Mouse (Mus musculus): ENCODE measurements at regions not wholly inside any gene's neighbourhood (a gene's known extent, or its start where the extent isn't known, plus 50 kb on each side); places are given as distances from the start of the nearest gene placed in this dataset.

GRCm38 (mm10) chr1:23555794-23556193, 158.2 kb upstream of the Ogfrl1 start:
- no peaks in the 10 kb centered on the region for H3K27me3 ChIP-seq (ENCODE audit: control insufficient read depth, insufficient read depth, low read length)
- no peak overlapping the region for H3K4me2 ChIP-seq (ENCODE audit: low read depth, low read length)
- WGBS: 83% methylated on average over 3 of the region's 3 CpGs
- ATAC-seq (replicated peaks; ENCODE audit: insufficient number of reproducible peaks, low FRiP score, low TSS enrichment, low read depth) (no peak), DNase-seq (ENCODE audit: low spot score) (no peak)
- H3K9ac ChIP-seq (replicated peaks; ENCODE audit: low read length): no peak overlapping the region
- H3K27ac ChIP-seq (replicated peaks; ENCODE audit: low read depth, low read length): no peak overlapping the region
- H3K9me3 ChIP-seq (replicated peaks; ENCODE audit: control insufficient read depth, low read length): no peaks in the 10 kb centered on the region
- no peaks in the 10 kb centered on the region for H3K4me1 ChIP-seq (ENCODE audit: control insufficient read depth, insufficient read depth, low read length)
- H3K4me3 ChIP-seq (ENCODE audit: low read depth, low read length): no peak overlapping the region
- no peaks in the 10 kb centered on the region for H3K36me3 ChIP-seq (replicated peaks; ENCODE audit: control insufficient read depth, insufficient read depth, low read depth, low read length)

GRCm38 (mm10) chr1:23568106-23568505, 170.5 kb upstream of the Ogfrl1 start:
- ATAC-seq (replicated peaks; ENCODE audit: insufficient number of reproducible peaks, low FRiP score, low TSS enrichment, low read depth) (no peak), DNase-seq (ENCODE audit: low spot score) (no peak)
- WGBS: 91% methylated on average over 5 of the region's 5 CpGs
- Histone ChIP-seq H3K27ac (replicated peaks; ENCODE audit: low read depth, low read length) (no peak overlapping the region), H3K4me3 (ENCODE audit: low read depth, low read length) (no peak overlapping the region), H3K36me3 (replicated peaks; ENCODE audit: control insufficient read depth, insufficient read depth, low read depth, low read length) (no peaks in the 10 kb centered on the region), H3K4me2 (ENCODE audit: low read depth, low read length) (no peak overlapping the region), H3K9ac (replicated peaks; ENCODE audit: low read length) (no peak overlapping the region), H3K27me3 (ENCODE audit: control insufficient read depth, insufficient read depth, low read length) (no peaks in the 10 kb centered on the region), H3K4me1 (ENCODE audit: control insufficient read depth, insufficient read depth, low read length) (no peaks in the 10 kb centered on the region), H3K9me3 (replicated peaks; ENCODE audit: control insufficient read depth, low read length) (no peaks in the 10 kb centered on the region)

DNA sequence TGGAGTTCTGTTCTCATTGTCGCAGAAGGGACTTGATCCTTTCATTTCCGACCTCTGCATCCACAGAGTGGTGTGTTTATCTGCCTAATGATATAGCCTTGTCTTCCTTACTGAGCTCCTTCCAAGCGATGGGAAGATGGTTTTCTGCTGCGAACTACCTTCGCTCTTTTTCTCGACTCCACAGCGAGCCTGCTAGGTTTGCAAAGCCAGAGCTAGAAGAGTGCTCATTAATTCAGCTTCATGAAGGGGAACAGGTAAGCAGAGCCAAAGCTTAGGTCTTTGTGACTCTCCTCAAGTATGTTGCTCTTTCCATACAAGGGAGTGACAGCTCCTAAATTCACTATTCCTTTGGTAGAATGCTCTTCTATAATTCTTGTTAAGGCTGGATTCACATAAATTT, 176.9 kb upstream of the Ogfrl1 start:
- no peak for DNase-seq (ENCODE audit: low spot score)
- ATAC-seq (replicated peaks; ENCODE audit: insufficient number of reproducible peaks, low FRiP score, low TSS enrichment, low read depth): no peak
- Histone ChIP-seq H3K9me3 (replicated peaks; ENCODE audit: control insufficient read depth, low read length) (no peaks in the 10 kb centered on the region), H3K9ac (replicated peaks; ENCODE audit: low read length) (no peak overlapping the region), H3K27me3 (ENCODE audit: control insufficient read depth, insufficient read depth, low read length) (no peaks in the 10 kb centered on the region), H3K4me1 (ENCODE audit: control insufficient read depth, insufficient read depth, low read length) (no peaks in the 10 kb centered on the region), H3K4me3 (ENCODE audit: low read depth, low read length) (no peak overlapping the region), H3K4me2 (ENCODE audit: low read depth, low read length) (no peak overlapping the region), H3K27ac (replicated peaks; ENCODE audit: low read depth, low read length) (no peak overlapping the region), H3K36me3 (replicated peaks; ENCODE audit: control insufficient read depth, insufficient read depth, low read depth, low read length) (no peaks in the 10 kb centered on the region)
- 82% methylated on average over 7 of the region's 7 CpGs for WGBS

GRCm38 (mm10) chr1:23575005-23575404, 177.4 kb upstream of the Ogfrl1 start:
- no peaks in the 10 kb centered on the region for H3K36me3 ChIP-seq (replicated peaks; ENCODE audit: control insufficient read depth, insufficient read depth, low read depth, low read length)
- no peak overlapping the region for H3K27ac ChIP-seq (replicated peaks; ENCODE audit: low read depth, low read length)
- no peaks in the 10 kb centered on the region for H3K9me3 ChIP-seq (replicated peaks; ENCODE audit: control insufficient read depth, low read length)
- no peak overlapping the region for H3K4me3 ChIP-seq (ENCODE audit: low read depth, low read length)
- no peaks in the 10 kb centered on the region for H3K4me1 ChIP-seq (ENCODE audit: control insufficient read depth, insufficient read depth, low read length)
- H3K9ac ChIP-seq (replicated peaks; ENCODE audit: low read length): no peak overlapping the region
- H3K27me3 ChIP-seq (ENCODE audit: control insufficient read depth, insufficient read depth, low read length): no peaks in the 10 kb centered on the region
- DNase-seq (ENCODE audit: low spot score) (no peak), ATAC-seq (replicated peaks; ENCODE audit: insufficient number of reproducible peaks, low FRiP score, low TSS enrichment, low read depth) (no peak)
- H3K4me2 ChIP-seq (ENCODE audit: low read depth, low read length): no peak overlapping the region

- 86% methylated on average over 2 of the region's 2 CpGs for WGBS
- no peaks in the 10 kb centered on the region for H3K9me3 ChIP-seq (replicated peaks; ENCODE audit: control insufficient read depth, low read length)
- no peak overlapping the region for H3K27ac ChIP-seq (replicated peaks; ENCODE audit: low read depth, low read length)
- H3K4me2 ChIP-seq (ENCODE audit: low read depth, low read length): no peak overlapping the region
- no peak overlapping the region for H3K4me3 ChIP-seq (ENCODE audit: low read depth, low read length)
- H3K4me1 ChIP-seq (ENCODE audit: control insufficient read depth, insufficient read depth, low read length): no peaks in the 10 kb centered on the region
- no peaks in the 10 kb centered on the region for H3K36me3 ChIP-seq (replicated peaks; ENCODE audit: control insufficient read depth, insufficient read depth, low read depth, low read length)
- ATAC-seq (replicated peaks; ENCODE audit: insufficient number of reproducible peaks, low FRiP score, low TSS enrichment, low read depth): no peak
- no peaks in the 10 kb centered on the region for H3K27me3 ChIP-seq (ENCODE audit: control insufficient read depth, insufficient read depth, low read length)
- H3K9ac ChIP-seq (replicated peaks; ENCODE audit: low read length): no peak overlapping the region
- no peak for DNase-seq (ENCODE audit: low spot score)
Observed at GRCm38 (mm10) chr1:23575515-23575914, 177.9 kb upstream of the Ogfrl1 start.

- Histone ChIP-seq H3K4me3 (ENCODE audit: low read depth, low read length) (no peak overlapping the region), H3K4me1 (ENCODE audit: control insufficient read depth, insufficient read depth, low read length) (no peaks in the 10 kb centered on the region), H3K4me2 (ENCODE audit: low read depth, low read length) (no peak overlapping the region), H3K9ac (replicated peaks; ENCODE audit: low read length) (no peak overlapping the region), H3K27me3 (ENCODE audit: control insufficient read depth, insufficient read depth, low read length) (no peaks in the 10 kb centered on the region), H3K27ac (replicated peaks; ENCODE audit: low read depth, low read length) (no peak overlapping the region), H3K36me3 (replicated peaks; ENCODE audit: control insufficient read depth, insufficient read depth, low read depth, low read length) (no peaks in the 10 kb centered on the region), H3K9me3 (replicated peaks; ENCODE audit: control insufficient read depth, low read length) (no peaks in the 10 kb centered on the region)
- 65% methylated on average over 5 of the region's 5 CpGs for WGBS
- DNase-seq (ENCODE audit: low spot score): no peak
- no peak for ATAC-seq (replicated peaks; ENCODE audit: insufficient number of reproducible peaks, low FRiP score, low TSS enrichment, low read depth)
Observed at GRCm38 (mm10) chr1:23576150-23576549, 178.6 kb upstream of the Ogfrl1 start.

DNA sequence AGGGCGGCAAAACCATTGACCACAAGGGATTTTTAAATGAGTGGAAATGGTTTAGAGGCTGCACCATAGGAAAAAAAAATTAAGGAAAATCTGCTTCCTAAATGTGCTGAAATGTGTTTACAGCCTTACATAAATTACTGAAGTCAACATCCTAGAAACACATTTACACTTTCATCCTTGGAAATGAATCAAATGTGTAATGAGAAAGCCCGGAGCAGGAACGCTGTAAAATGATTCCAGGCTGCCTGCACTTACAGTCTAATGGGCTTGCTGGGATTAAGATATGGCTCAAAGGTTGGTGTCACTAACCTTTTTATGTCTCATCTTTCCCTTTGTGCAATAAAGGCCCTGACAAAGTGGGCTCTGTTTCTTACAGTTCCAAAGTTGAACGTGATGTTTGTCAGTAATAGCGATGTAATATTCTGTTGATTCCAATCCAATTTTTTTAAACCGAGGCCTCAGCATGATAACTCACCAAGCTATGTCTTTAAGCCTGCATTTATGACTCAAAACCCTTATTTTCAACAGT, 172.1 kb upstream of the B3gat2 start:
- H3K4me2 ChIP-seq (ENCODE audit: low read depth, low read length): no peak overlapping the region
- H3K4me1 ChIP-seq (ENCODE audit: control insufficient read depth, insufficient read depth, low read length): no peaks in the 10 kb centered on the region
- 74% methylated on average over 6 of the region's 6 CpGs for WGBS
- ATAC-seq (replicated peaks; ENCODE audit: insufficient number of reproducible peaks, low FRiP score, low TSS enrichment, low read depth) (no peak), DNase-seq (ENCODE audit: low spot score) (no peak)
- H3K36me3 ChIP-seq (replicated peaks; ENCODE audit: control insufficient read depth, insufficient read depth, low read depth, low read length): no peaks in the 10 kb centered on the region
- H3K9ac ChIP-seq (replicated peaks; ENCODE audit: low read length): no peak overlapping the region
- no peaks in the 10 kb centered on the region for H3K27me3 ChIP-seq (ENCODE audit: control insufficient read depth, insufficient read depth, low read length)
- no peak overlapping the region for H3K4me3 ChIP-seq (ENCODE audit: low read depth, low read length)
- H3K27ac ChIP-seq (replicated peaks; ENCODE audit: low read depth, low read length): no peak overlapping the region
- no peaks in the 10 kb centered on the region for H3K9me3 ChIP-seq (replicated peaks; ENCODE audit: control insufficient read depth, low read length)

DNA sequence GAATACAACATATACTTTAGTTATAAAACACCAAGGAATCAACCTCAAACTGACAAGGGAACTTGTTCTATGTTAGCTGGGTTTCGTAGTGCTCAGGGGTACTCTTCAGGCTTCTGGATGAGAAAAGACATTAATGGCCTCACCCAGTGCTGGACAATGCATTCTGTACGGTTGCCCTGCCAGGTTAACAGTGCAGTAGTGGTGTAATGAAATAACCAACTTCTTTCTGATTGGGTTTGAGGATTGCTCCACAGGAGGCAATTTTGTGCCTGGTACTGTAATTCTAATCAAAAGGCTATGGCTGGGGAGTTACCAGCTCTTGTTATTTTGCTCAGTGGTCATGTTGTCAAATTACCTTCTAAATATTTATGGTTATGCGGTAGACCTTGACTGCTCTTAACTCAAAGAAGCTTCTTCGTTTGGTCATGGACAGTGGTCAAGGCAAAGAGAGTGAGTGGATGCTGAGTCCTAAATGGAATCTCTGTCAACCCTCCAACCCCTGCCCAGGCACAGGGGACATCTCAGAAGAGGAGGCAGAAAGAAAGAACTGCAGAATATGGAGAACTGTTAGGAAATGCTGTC, 158.8 kb upstream of the B3gat2 start:
- H3K36me3 ChIP-seq (replicated peaks; ENCODE audit: control insufficient read depth, insufficient read depth, low read depth, low read length): no peaks in the 10 kb centered on the region
- no peak overlapping the region for H3K27ac ChIP-seq (replicated peaks; ENCODE audit: low read depth, low read length)
- H3K4me2 ChIP-seq (ENCODE audit: low read depth, low read length): no peak overlapping the region
- ATAC-seq (replicated peaks; ENCODE audit: insufficient number of reproducible peaks, low FRiP score, low TSS enrichment, low read depth) (no peak), DNase-seq (ENCODE audit: low spot score) (no peak)
- H3K9me3 ChIP-seq (replicated peaks; ENCODE audit: control insufficient read depth, low read length): no peaks in the 10 kb centered on the region
- H3K4me3 ChIP-seq (ENCODE audit: low read depth, low read length): no peak overlapping the region
- H3K27me3 ChIP-seq (ENCODE audit: control insufficient read depth, insufficient read depth, low read length): no peaks in the 10 kb centered on the region
- H3K4me1 ChIP-seq (ENCODE audit: control insufficient read depth, insufficient read depth, low read length): no peaks in the 10 kb centered on the region
- no peak overlapping the region for H3K9ac ChIP-seq (replicated peaks; ENCODE audit: low read length)
- 86% methylated on average over 4 of the region's 4 CpGs for WGBS

Measured in embryonic facial prominence, embryonic 11.5 days (tissue).